Comparison of ENCODE assay signal across 10 mouse cellular contexts in genomic region chr15:36380461-36381227, GRCm38 (mm10).
DNase-seq lines count a peak whose midpoint lies in the region; ATAC-seq and TF ChIP-seq lines count a peak whose summit lies in the region.
"Had no signal": no experiment of that assay in that cellular context is flagged by ENCODE, and none has a peak within 500 bp of the region (broad histone marks: within the 10 kb centered on the region; RNA-seq: fewer than 3 reads in every experiment).

No protein-coding gene starts in this region.

- peak overlapping the region; percentile 73 for H3K9ac ChIP-seq in heart, embryonic 13.5 days
- H3K9ac ChIP-seq in heart, adult 2 months (ENCODE audit: low read depth, low read length), result no peak overlapping the region
- no peak overlapping the region for H3K9ac ChIP-seq in embryonic facial prominence, embryonic 11.5 days (replicated peaks; ENCODE audit: low read length)
- H3K9ac ChIP-seq in hindbrain, embryonic 13.5 days, result peak overlapping the region; percentile 35; the same call in 1 of the 2 replicates

- no peaks in the 10 kb centered on the region for H3K79me2 ChIP-seq in heart, adult 2 months (replicated peaks; ENCODE audit: control insufficient read depth, insufficient read depth, low read length)

- H3K4me3 ChIP-seq in heart, embryonic 13.5 days, result peak overlapping the region; percentile 45
- H3K4me3 ChIP-seq in heart, adult 2 months, result no peak overlapping the region
- H3K4me3 ChIP-seq in embryonic facial prominence, embryonic 11.5 days (ENCODE audit: low read depth, low read length), result no peak overlapping the region
- peak overlapping the region; percentile 22 for H3K4me3 ChIP-seq in hindbrain, embryonic 13.5 days

- no peaks in the 10 kb centered on the region for H3K27me3 ChIP-seq in heart, embryonic 13.5 days (replicated peaks)
- H3K27me3 ChIP-seq in heart, adult 2 months (ENCODE audit: control insufficient read depth, insufficient read depth, low read length), result 0 out of 2 replicates have a peak, but pooled peaks cover 2% of the 10 kb centered on the region
- no peaks in the 10 kb centered on the region for H3K27me3 ChIP-seq in embryonic facial prominence, embryonic 11.5 days (ENCODE audit: control insufficient read depth, insufficient read depth, low read length)
- H3K27me3 ChIP-seq in hindbrain, embryonic 13.5 days, result peaks cover 21% of the 10 kb centered on the region

- TF ChIP-seq POLR2A in heart, adult 2 months (IDR thresholded peaks at IDR 0.05; ENCODE audit: insufficient read depth, low read depth, low read length), result no peak

- peak overlapping the region; percentile 68 for H3K27ac ChIP-seq in heart, embryonic 13.5 days (replicated peaks)
- H3K27ac ChIP-seq in heart, adult 2 months, result no peak overlapping the region
- H3K27ac ChIP-seq in embryonic facial prominence, embryonic 11.5 days (replicated peaks; ENCODE audit: low read depth, low read length), result no peak overlapping the region
- H3K27ac ChIP-seq in hindbrain, embryonic 13.5 days, result no peak overlapping the region

- H3K9me3 ChIP-seq in heart, embryonic 13.5 days, result peaks cover 3% of the 10 kb centered on the region; the same call in 1 of the 2 replicates
- no peaks in the 10 kb centered on the region for H3K9me3 ChIP-seq in embryonic facial prominence, embryonic 11.5 days (replicated peaks; ENCODE audit: control insufficient read depth, low read length)
- no peaks in the 10 kb centered on the region for H3K9me3 ChIP-seq in hindbrain, embryonic 13.5 days

- H3K36me3 ChIP-seq in heart, embryonic 13.5 days, result no peaks in the 10 kb centered on the region
- no peaks in the 10 kb centered on the region for H3K36me3 ChIP-seq in heart, adult 2 months (ENCODE audit: control insufficient read depth, insufficient read depth, low read length)
- no peaks in the 10 kb centered on the region for H3K36me3 ChIP-seq in embryonic facial prominence, embryonic 11.5 days (replicated peaks; ENCODE audit: control insufficient read depth, insufficient read depth, low read depth, low read length)
- no peaks in the 10 kb centered on the region for H3K36me3 ChIP-seq in hindbrain, embryonic 13.5 days

- no peak for TF ChIP-seq CTCF in heart, adult 2 months (IDR thresholded peaks at IDR 0.05)

- intact Hi-C loops in heart, adult 2 months (cut with DNase I), result no loop called here

- peak overlapping the region; percentile 74 for H3K4me2 ChIP-seq in heart, embryonic 13.5 days
- H3K4me2 ChIP-seq in embryonic facial prominence, embryonic 11.5 days (ENCODE audit: low read depth, low read length), result peak overlapping the region; percentile 8; the same call in 1 of the 2 replicates
- H3K4me2 ChIP-seq in hindbrain, embryonic 13.5 days, result peak overlapping the region; percentile 47

- 8% methylated on average over 17 of the region's 17 CpGs for WGBS in heart, embryonic 13.5 days
- WGBS in heart, adult 2 months, result 20% methylated on average over 17 of the region's 17 CpGs
- 7% methylated on average over 17 of the region's 17 CpGs for WGBS in embryonic facial prominence, embryonic 11.5 days
- WGBS in hindbrain, embryonic 13.5 days, result 7% methylated on average over 17 of the region's 17 CpGs

- no peak for DNase-seq in heart, adult 2 months
- DNase-seq in embryonic facial prominence, embryonic 11.5 days (ENCODE audit: low spot score), result no peak
- DNase-seq in cerebellum, adult 11 months, result no peak
- no peak for DNase-seq in spleen, postnatal 36 days (ENCODE audit: low spot score in 2 of 2)
- DNase-seq: lung, adult 2 months; right cerebral cortex, postnatal 4 days had no signal

- ATAC-seq in heart, embryonic 13.5 days (ENCODE audit: extremely low read depth, insufficient number of reproducible peaks, low FRiP score, low TSS enrichment), result peak; percentile 37; the same call in 1 of the 2 replicates
- ATAC-seq in embryonic facial prominence, embryonic 11.5 days (replicated peaks; ENCODE audit: insufficient number of reproducible peaks, low FRiP score, low TSS enrichment, low read depth), result no peak
- ATAC-seq in hindbrain, embryonic 13.5 days (ENCODE audit: low FRiP score), result no peak
- peak; percentile 59 for ATAC-seq in megakaryocyte-erythroid progenitor cell, adult 5-6 weeks (replicated peaks; ENCODE audit: low FRiP score, low TSS enrichment, poor library complexity, severe bottlenecking)
- no peak for ATAC-seq in granulocyte monocyte progenitor cell, adult 5-6 weeks (replicated peaks; ENCODE audit: poor library complexity, severe bottlenecking)

- peaks cover 20% of the 10 kb centered on the region for H3K4me1 ChIP-seq in heart, embryonic 13.5 days
- H3K4me1 ChIP-seq in heart, adult 2 months (ENCODE audit: control insufficient read depth, insufficient read depth, low read length), result no peaks in the 10 kb centered on the region
- no peaks in the 10 kb centered on the region for H3K4me1 ChIP-seq in embryonic facial prominence, embryonic 11.5 days (ENCODE audit: control insufficient read depth, insufficient read depth, low read length)
- H3K4me1 ChIP-seq in hindbrain, embryonic 13.5 days (replicated peaks), result peaks cover 12% of the 10 kb centered on the region

- no peak for TF ChIP-seq EP300 in heart, adult 2 months (IDR thresholded peaks at IDR 0.05; ENCODE audit: insufficient read depth, low read depth, low read length)

Comparison
In these comparisons a context has a peak if more than half of its experiments do, and no peak if none do; other contexts are left out.
1. H3K4me3 ChIP-seq: peak in heart, embryonic 13.5 days (single experiment) and hindbrain, embryonic 13.5 days (single experiment); none in heart, adult 2 months (single experiment) and embryonic facial prominence, embryonic 11.5 days (single experiment).
2. H3K9ac ChIP-seq: peak in heart, embryonic 13.5 days (single experiment) and hindbrain, embryonic 13.5 days (single experiment); none in heart, adult 2 months (single experiment) and embryonic facial prominence, embryonic 11.5 days (single experiment).
3. ATAC-seq: peak in heart, embryonic 13.5 days (single experiment) and megakaryocyte-erythroid progenitor cell, adult 5-6 weeks (single experiment); none in embryonic facial prominence, embryonic 11.5 days (single experiment), hindbrain, embryonic 13.5 days (single experiment) and granulocyte monocyte progenitor cell, adult 5-6 weeks (single experiment).
4. H3K4me2 ChIP-seq: peak in every context shown above with its lines; median percentile 74 in heart, embryonic 13.5 days; 47 in hindbrain, embryonic 13.5 days; 8 in embryonic facial prominence, embryonic 11.5 days.